Mouse (Mus musculus) retina, embryonic 14.5 days (tissue): ENCODE data around the gene Acsl4.
A peak's percentile ranks its signal among the peaks of the same experiment; 100 is the strongest.

ENCODE experiments used
- DNase-seq: peaks from one replicate; pipeline ENCODE4 v3.0.0-alpha.2; 2015; ENCODE audit warnings: low spot score

Acsl4 gene

GRCm38 (mm10) chrX:142390247-142390908, at the start of gene Acsl4:
Acsl4 (minus strand) TSS chrX:142390535.
- peak; percentile 86 for DNase-seq

GRCm38 (mm10) chrX:142437971-142438504, 47.7 kb upstream of the Acsl4 start:
- no peak for DNase-seq

DNA sequence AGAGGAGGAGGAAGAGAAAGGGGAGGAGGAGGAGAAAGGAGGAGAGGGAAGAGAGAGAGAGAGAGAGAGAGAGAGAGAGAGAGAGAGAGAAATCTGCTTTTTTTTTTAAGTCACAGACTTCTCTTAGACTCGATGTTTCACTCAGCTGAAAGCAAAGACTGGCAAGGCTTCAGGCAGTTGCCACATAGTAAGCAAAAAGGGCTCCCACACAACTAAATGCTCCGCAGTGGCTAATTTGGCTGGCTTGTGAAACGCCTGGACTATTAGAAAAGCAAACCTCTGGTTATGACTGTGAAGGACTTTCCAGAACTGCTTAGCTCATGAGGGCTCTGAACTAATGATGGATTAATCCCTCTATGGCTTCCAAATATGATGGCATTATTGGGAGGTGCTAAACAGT, 42.5 kb upstream of the Acsl4 start:
- DNase-seq = no peak

DNA sequence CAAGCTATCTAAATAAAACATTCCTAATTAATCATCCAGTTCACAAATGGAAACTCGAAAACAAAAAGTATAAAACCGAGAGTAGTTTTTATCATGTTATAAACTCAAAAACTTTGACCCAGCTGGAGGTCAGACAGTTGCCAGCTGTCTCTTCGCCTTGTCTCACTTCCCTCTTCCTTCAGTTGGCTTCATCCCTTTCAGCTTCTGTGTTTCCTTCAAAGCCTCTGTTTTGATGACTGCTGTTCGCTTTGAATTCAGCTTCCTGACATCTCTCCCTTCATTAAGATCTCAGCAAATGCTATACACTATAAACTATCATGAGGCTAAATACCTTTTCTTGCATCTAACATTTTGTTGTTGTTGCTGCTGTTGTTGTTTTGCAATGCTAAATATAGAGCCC, 36.8 kb upstream of the Acsl4 start:
- no peak for DNase-seq

- DNase-seq = no peak
Observed at GRCm38 (mm10) chrX:142426628-142427027, 36.3 kb upstream of the Acsl4 start.

DNA sequence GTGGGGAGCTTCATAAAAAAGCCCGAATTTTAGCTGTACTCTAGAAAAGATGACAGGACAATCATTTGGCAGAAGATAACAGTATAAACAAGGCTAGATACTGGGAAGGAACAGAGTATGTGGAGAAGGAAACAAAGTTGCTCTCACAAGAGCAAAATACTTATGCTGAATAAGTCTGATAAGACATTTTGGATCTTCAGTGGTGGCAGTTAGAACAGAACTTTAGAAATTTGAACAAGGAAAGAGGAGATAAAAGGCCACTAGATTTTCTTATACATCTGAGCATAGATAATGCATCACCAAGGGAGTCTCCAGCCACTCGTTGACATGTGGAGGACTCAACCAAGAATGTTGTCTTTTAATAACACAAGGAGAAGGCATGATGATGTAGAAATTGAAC, 23.5 kb upstream of the Acsl4 start:
- no peak for DNase-seq

DNA sequence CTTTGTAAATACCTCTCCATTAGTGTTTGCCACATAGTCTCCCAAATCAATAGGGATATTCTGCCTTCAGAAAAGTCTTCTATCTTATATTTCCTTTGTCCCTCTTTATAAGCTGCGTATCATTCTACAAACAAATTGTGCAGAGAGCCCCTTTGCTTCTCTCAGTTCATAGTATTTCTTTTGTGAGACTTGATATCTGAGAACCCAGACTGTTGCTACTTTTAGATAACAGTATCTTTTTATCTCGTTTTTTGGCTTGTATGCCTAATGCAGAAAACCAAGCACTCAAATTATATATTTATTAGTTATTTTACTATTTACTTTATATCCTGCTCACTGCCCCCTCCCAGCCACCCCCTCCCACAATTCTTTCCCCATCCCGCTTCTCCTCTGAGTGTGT, 19.7 kb upstream of the Acsl4 start:
- no peak for DNase-seq

GRCm38 (mm10) chrX:142409338-142409737, 19.0 kb upstream of the Acsl4 start:
- no peak for DNase-seq

GRCm38 (mm10) chrX:142403114-142403513, 12.8 kb upstream of the Acsl4 start:
- DNase-seq = no peak

DNA sequence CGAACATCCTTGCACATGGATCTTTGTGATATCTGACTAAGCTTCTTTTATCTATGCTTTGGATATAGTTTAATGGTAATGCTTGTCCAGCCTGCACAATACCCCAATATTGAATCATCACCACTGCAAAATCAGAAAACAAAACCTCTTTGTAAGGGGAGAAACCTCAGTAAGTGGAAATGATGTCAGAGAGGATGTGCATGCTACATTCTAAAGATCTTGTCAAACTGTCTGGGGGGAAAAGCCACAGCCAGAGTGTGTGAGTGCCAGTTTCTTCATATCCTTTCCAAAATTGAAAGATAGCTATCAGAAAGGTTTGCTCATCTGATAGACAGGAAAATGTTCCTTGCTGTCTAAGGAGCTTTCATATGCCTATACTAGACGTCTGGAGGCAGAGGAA, 8.3 kb upstream of the Acsl4 start:
- no peak for DNase-seq

DNA sequence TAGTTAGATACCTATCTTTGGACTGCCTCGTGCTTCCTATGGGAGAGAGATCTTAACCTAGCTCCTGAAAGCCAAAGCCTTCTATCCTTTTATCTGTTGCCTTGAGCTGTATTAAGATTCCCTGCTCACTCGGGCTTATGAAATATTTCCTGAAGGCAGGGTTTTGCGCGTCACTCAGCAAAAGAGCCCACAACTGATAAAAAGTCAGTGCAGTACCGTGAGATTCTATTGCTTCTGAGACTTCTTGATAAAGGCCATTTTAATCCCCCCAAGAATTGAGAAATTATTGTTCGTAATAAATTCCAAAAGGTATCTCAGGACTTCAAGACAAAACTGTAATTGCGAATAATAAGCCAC, 552 bp upstream of the Acsl4 start:
- DNase-seq = no peak

- DNase-seq = no peak
Observed at GRCm38 (mm10) chrX:142389581-142390159, 665 bp downstream of the Acsl4 start.

DNA sequence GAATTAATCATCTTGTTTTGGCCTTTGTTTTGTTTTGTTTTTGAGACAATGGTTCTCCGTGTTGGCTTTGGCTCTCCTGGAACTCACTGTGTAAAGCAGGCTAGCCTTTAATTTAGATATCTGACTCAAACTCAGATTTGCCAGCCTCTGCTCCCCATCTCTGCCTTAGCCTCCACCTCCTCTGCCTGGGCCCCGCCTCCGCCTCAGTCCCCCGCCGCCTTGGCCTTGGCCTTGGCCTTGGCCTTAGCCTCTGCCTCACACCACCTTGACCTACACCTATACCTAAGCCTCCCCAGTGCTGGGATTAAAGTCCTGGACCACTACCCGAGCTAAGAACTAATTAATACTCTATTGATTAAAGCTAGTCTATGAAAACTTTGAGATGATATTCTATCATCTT, 2.2 kb downstream of the Acsl4 start:
- DNase-seq = no peak

- no peak for DNase-seq
Observed at GRCm38 (mm10) chrX:142387634-142388033, 2.7 kb downstream of the Acsl4 start.

DNA sequence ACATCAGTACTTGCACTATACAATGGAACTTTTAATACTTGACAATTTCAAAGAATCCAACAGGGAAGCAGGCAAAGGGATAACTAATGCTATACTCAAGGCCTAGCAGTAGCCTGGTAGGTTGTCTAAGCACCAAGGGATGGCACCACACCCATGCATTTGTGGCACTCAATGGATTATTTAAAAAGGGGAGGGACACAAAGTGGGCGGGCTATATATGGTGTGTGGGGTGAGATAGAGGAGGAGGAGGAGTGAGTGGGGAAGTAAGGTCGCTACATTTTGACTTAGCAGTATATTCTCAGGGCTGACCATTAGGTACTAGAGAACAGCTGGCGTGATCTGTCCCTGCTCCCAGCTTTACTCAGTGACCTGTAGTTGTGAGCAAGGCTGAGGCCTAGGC, 5.4 kb downstream of the Acsl4 start:
- no peak for DNase-seq

DNA sequence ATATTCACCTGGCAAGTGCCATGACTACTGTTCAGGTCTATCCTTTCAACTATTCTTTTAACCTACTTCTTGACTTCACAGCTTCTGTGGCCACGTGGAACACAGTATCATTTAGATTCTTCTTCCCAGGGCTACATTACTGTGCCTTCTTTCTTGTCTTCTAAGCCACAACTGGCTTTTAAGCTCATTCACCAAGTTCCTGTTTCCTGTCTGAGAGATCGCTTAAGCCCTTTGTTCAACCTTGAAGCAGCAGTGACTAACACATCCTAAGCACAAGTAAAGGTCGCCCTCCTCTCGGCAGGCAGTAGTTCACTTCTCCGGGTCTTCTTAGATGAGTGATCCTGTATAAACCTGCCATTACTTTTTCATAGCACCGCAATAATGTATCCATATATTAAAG, 10.4 kb downstream of the Acsl4 start:
- no peak for DNase-seq

DNA sequence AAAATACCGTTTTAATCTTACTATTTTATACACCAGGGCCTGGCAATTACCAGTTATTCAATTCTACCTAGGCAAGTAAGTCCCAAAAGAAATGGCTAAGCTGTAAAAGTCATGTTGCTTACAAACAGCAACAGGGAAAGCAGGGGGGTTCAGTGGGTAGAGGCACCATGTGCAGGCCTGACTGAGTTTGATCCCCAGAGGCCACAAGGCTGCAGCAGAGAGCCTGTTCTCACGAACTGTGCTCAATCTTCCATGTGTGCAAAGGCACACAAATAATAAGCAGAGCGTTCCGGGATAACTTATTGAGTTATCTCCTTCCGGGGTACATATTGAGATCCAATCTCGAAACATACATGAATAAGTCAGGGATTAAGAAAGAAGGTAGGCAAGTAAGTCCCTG, 12.3 kb downstream of the Acsl4 start:
- DNase-seq = peak; percentile 1

DNA sequence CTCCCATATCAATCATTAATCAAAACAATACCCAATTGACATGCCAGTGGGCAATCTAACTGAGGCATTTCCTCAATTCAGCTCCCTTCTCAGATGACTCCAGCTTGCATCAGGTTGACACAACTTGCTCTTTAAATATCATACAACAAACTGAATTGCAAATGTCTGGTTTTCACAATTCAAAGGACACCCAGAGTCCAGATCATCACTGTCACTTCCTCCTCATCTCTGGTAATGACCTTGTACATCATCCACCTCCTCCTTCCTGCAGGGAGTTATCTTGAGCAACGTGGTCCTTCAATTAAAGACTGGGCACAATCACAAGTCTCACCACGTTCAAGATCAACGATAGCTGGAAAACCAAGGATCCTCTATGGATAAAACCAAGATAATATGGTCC, 13.0 kb downstream of the Acsl4 start:
- DNase-seq = no peak

- DNase-seq = no peak
Observed at GRCm38 (mm10) chrX:142376747-142377146, 13.6 kb downstream of the Acsl4 start.

DNA sequence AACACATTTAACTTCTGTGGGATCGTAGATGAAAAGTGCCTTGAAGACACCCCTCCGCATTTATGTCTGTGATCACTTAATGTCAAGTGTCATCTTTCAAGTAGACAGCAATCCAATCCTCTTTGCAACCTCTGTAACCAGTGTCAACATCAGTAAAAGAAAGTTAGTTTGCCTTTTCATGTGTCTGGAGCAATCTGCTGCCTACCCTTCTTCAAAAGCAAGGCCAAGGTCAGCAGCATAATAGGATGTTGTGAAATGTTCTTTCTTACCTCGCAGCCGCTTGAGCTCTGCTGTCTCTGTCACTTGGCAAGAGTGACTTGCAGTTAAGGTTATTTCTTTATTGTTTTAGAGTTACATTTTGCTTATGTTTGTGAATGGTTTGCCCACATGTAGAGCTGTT, 14.8 kb downstream of the Acsl4 start:
- DNase-seq = no peak

DNA sequence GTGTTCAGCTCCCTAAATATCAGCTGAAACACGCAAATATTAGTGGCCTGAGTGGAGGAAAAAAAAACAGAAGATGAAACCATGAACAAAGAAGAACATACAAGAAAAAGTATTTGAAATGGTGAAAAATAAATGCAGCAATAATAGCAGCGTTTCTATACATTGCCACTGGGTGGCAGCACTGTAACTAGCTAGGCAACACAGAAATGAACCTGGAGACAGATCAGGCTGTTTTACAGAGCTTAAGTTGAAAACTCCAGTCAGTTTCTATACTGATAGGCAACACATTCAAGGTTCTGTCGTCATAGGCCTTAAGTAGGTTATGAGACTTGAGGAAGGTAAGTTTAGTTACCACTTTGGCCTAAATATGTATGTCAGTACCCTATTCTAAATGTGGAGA, 17.9 kb downstream of the Acsl4 start:
- DNase-seq = peak; percentile 72

GRCm38 (mm10) chrX:142369935-142370334, 20.4 kb downstream of the Acsl4 start:
- no peak for DNase-seq

GRCm38 (mm10) chrX:142363882-142364281, 26.5 kb downstream of the Acsl4 start:
- DNase-seq = no peak

GRCm38 (mm10) chrX:142359031-142359430, 31.3 kb downstream of the Acsl4 start:
- no peak for DNase-seq
